Comparison of ENCODE assay signal across 28 mouse cellular contexts in the genomic region with DNA sequence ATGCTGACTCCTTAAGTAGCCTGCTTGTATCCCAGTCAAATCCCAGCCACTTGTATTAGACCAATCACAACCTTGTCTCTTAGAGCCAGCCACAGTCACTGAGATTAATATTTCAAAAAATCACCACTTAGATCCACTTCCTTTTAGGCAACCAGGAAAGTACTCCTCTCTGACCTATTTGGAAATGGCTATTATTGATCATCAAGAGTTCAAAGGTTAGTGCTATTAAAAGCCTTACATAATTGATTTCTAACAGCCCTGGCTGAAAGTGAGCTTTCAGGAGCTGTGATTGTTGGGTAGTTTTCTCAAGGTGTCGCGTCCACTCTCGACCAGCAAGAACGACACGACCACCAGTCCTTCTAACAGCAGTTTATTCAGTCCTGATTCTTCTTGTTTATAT. TPM values are rescaled to one million over a fixed set of nuclear protein-coding genes. Genes with fewer than 3 reads are reported as not detected.
"Had no signal": no experiment of that assay in that cellular context is flagged by ENCODE, and none has a peak within 500 bp of the region (broad histone marks: within the 10 kb centered on the region; RNA-seq: fewer than 3 reads in every experiment).

No protein-coding gene starts in this region.

- H3K27ac ChIP-seq: embryonic facial prominence, embryonic 10.5 days; embryonic facial prominence, embryonic 12.5 days; embryonic facial prominence, embryonic 13.5 days; embryonic facial prominence, embryonic 15.5 days; forebrain, embryonic 10.5 days; forebrain, embryonic 12.5 days; forebrain, embryonic 13.5 days; forebrain, embryonic 15.5 days; heart, adult 2 months had no signal

- H3K9me3 ChIP-seq: embryonic facial prominence, embryonic 10.5 days; embryonic facial prominence, embryonic 12.5 days; embryonic facial prominence, embryonic 13.5 days; embryonic facial prominence, embryonic 15.5 days; forebrain, embryonic 10.5 days; forebrain, embryonic 12.5 days; forebrain, embryonic 13.5 days; forebrain, embryonic 15.5 days had no signal

- DNase-seq: cerebellum, adult 8-10 months; cerebellum, adult 9-10 months; cerebellum, adult 9-11 months; cerebellum, postnatal 10 days; cerebellum, postnatal 14 days; cerebellum, postnatal 25 days; cerebellum, postnatal 36 days; embryo, embryonic 11 days; forebrain, postnatal 0 days; gastrocnemius, adult 2 months; gastrocnemius, postnatal 10 days; gastrocnemius, postnatal 14 days; gastrocnemius, postnatal 25 days; gastrocnemius, postnatal 36 days; heart, adult 11 months; heart, adult 18-20 months; heart, adult 2 months had no signal

- H3K9ac ChIP-seq: embryonic facial prominence, embryonic 12.5 days; embryonic facial prominence, embryonic 13.5 days; embryonic facial prominence, embryonic 15.5 days; forebrain, embryonic 12.5 days; forebrain, embryonic 13.5 days; forebrain, embryonic 15.5 days; forebrain, postnatal 0 days had no signal

- H3K36me3 ChIP-seq: embryonic facial prominence, embryonic 10.5 days; embryonic facial prominence, embryonic 12.5 days; embryonic facial prominence, embryonic 13.5 days; embryonic facial prominence, embryonic 15.5 days; forebrain, embryonic 10.5 days; forebrain, embryonic 12.5 days; forebrain, embryonic 15.5 days had no signal

- H3K4me2 ChIP-seq: embryonic facial prominence, embryonic 12.5 days; embryonic facial prominence, embryonic 13.5 days; embryonic facial prominence, embryonic 15.5 days; forebrain, embryonic 12.5 days; forebrain, embryonic 13.5 days; forebrain, embryonic 15.5 days had no signal

- ATAC-seq: forebrain, embryonic 13.5 days; forebrain, embryonic 14.5 days; forebrain, embryonic 15.5 days; forebrain, embryonic 16.5 days; forebrain, postnatal 0 days had no signal

- H3K27me3 ChIP-seq: embryonic facial prominence, embryonic 12.5 days; embryonic facial prominence, embryonic 13.5 days; embryonic facial prominence, embryonic 15.5 days; forebrain, embryonic 12.5 days; forebrain, embryonic 13.5 days; forebrain, embryonic 15.5 days had no signal

- H3K4me1 ChIP-seq: embryonic facial prominence, embryonic 12.5 days; embryonic facial prominence, embryonic 13.5 days; embryonic facial prominence, embryonic 15.5 days; forebrain, embryonic 15.5 days had no signal

- H3K4me3 ChIP-seq: embryonic facial prominence, embryonic 10.5 days; embryonic facial prominence, embryonic 12.5 days; embryonic facial prominence, embryonic 13.5 days; embryonic facial prominence, embryonic 15.5 days; erythroblast, embryonic 14.5 days; forebrain, embryonic 10.5 days; forebrain, embryonic 12.5 days; forebrain, embryonic 13.5 days; forebrain, embryonic 15.5 days; gastrocnemius, adult 2 months; heart, adult 2 months had no signal

RNA-seq across cellular contexts. Expression of a gene that starts 42.0 kb away (rescaled TPM):
- total RNA-seq: forebrain, postnatal 0 days had no signal
